Mouse (Mus musculus) B cell, adult 2 months (primary cell): ENCODE results near the gene Ercc1.

Source experiments
- DNase-seq, 2 experiments: peaks; one replicate each; pipeline ENCODE4 v3.0.0; 2022

Gene Ercc1

GRCm38 (mm10) chr7:19309884-19310641, 34.5 kb upstream of the Ercc1 start, which contains the start of gene Fosb:
Fosb (minus strand) TSS chr7:19310051.
- DNase-seq: peak; percentile 97 to 98

DNA sequence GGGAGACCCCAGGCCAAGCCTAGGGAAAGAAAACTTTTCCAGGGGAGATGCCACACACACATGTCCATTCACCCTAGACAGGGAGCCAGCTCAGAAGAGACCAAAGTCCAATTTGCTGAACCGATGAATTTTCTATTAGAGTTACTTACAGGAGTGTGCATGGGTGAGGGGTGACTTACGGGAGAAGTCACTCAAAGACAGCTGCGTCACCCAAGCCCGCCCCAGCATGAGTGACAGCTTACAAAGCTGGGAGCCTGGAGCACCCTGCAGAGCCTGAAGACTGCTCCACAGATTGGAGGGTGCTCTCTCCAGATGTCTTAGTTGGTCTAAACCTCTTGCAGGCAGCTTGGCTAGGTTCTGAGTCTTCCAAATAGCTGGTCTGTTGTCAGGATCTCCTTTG, 32.6 kb upstream of the Ercc1 start:
- no peak for DNase-seq

GRCm38 (mm10) chr7:19314033-19314432, 30.5 kb upstream of the Ercc1 start:
- DNase-seq: no peak

DNA sequence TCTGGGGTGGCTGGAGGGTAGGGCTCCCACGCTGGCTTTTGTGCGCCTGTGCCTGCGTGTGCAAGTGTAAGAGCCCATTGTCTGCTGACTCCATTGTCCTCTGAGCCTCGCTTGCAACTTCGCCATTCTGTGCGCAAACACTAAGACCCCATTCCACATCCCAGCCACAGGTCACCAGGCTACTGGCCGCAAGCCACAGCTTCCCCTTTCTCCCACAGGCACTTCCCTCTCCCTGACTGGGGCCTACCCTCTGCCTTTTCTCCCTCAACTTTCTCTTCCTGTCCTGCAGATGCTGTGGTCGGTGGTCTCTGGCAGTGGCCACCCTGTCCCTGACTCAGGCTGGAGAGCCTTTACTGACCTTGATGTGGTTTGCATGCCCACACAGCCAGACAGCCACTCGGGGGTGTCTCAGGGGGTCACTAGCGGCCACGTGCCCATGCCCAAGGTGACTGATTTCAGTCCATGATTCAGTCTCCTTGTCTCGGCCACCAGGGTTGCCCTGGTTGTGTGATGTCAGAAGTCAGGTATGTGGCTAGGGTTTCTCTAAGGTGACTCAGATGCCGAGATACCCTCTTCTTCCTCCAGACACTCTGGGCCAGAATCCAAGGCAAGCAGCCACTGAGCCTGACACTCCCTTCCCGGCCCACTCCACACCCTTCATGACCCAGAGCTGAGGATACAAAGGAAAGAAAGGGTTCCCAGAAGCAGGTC, 28.0 kb upstream of the Ercc1 start:
- peak; percentile 61 to 62 for DNase-seq

DNA sequence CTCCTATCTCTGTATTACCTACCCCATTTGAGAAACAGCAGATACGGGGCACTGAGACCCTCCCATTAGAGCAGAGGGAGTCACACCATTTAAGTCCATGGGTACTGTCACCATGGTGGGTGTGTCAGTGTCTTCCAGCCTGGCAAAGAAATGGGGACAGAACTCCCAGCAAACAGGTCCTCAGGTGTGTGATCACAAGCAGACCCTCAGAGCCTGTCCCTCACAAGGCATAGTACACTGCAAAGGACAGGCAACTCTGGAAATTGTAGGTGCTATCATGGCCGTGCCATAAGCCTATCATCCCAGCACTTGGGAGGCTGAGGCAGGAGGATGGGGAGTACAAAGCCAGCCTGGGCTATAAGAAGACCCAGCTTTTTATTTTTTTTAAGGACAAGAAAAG, 26.4 kb upstream of the Ercc1 start:
- no peak for DNase-seq

DNA sequence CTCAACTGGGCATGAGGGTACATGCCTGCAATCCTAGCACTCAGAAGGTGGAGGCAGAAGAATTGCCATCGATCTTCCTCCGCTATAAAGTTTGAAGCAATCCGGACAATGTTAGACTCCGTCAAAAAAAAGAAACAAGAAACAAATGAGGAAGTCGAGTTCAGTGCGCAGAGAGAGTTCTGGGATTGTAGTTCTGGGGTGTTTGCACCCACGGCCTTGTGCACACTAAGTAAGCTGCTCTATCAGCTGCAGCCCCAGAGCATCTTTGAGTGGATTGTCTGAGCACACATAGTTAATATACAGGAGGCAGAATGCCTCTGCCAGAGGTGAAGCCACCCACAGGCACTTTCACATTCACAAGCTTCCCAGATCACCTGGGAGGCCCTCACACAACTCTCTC, 25.9 kb upstream of the Ercc1 start:
- peak; percentile 65 to 66 for DNase-seq

DNA sequence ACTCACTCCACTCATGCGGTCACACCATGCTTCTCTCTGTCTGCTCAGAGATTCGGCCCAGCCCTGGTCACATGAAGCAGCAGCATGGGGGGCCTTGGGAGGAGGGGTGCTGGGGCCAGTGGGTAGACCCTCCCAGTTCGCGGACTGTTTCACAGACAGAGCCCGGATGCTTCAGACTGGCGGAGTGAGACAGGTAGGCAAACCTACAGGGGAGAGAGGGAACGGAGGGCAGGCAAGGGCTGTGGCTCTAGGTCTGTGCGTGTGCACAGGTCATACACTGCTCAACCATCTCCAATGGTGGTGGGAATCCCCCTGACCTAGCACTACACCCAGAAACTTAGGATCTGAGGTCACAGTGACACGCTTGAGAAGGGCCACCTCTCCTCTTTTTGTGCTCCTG, 25.1 kb upstream of the Ercc1 start:
- peak; percentile 82 to 84 for DNase-seq

DNA sequence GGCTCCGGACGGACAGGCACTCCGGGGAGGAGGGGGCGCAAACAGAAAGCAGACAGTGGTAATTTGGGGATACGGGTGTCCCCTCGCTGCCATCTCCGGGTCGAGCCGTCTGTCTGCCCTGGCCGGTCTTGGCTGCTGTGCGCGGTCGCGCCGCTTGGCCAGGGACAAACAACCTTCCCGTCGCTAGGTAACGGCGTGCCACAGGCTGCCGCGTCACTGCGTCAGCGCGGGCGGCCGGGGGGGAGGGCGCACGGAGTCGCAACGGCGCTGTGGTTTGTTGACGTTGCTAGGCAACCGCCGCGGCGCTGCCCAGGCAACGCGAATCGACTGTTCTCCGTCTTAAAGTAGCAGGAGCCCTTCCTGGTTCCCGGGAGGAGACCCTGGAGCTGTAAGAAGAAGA, 24.7 kb upstream of the Ercc1 start:
- DNase-seq: peak; percentile 98

DNA sequence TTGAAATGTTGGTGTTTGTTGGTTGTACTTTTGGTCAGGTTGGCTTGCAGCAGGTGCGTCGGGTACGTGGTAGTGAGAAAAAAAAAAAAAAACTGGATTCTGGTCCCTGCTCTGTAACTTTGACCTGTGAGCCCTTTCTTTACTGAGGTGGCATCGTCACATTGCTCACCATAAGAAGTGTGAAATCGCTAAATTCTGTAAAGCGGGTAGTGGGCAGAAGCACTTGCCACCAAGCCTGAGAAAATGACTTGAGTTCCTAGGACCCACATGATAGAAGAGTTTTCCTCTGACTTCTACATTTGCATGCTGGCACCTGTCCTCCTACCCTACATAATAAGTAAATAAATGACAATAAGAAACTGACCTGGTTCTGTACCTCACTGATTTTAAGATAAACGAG, 23.9 kb upstream of the Ercc1 start:
- peak; percentile 44 to 45 for DNase-seq

DNA sequence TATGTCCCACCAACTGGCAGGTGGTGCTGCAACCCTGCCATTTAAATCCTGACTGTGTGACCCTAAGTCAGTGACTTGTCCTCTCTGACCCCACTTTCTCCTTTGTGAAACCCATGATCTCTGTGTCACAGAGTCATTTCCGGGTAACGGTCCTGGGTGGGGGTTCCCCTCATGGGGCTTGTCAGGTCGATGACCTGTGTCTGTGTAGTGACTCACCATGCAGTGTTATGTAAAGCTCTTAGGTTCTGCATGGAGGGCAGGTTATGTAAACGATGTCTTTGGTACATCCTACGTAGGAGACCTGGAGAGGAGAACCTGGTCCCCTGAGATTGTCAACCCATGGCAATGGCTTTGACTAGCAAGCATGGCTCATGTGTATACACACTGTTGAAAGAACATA, 23.1 kb upstream of the Ercc1 start:
- peak; percentile 87 to 93 for DNase-seq

DNA sequence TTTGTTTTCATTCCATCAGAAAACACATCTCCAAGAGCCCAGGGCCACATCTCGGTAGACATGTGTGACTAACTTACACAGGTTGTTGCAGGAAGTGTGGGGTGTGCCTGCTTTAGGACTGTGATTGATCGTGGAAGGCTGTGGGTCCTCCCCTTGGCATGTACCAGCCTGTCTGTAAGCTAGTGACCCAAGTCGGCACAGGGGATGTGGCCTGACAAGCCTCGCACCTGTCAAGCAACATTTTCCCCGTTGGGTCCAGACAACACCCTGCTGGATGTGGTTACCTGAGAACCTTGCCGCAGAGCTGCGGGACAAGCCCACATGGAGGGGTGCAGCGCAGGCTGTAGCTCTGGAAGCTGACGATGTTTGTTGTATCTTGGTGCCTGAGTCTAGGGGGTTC, 22.1 kb upstream of the Ercc1 start:
- DNase-seq: peak in 1 of 2 experiments; percentile 36

GRCm38 (mm10) chr7:19324221-19324620, 20.4 kb upstream of the Ercc1 start:
- DNase-seq: no peak

DNA sequence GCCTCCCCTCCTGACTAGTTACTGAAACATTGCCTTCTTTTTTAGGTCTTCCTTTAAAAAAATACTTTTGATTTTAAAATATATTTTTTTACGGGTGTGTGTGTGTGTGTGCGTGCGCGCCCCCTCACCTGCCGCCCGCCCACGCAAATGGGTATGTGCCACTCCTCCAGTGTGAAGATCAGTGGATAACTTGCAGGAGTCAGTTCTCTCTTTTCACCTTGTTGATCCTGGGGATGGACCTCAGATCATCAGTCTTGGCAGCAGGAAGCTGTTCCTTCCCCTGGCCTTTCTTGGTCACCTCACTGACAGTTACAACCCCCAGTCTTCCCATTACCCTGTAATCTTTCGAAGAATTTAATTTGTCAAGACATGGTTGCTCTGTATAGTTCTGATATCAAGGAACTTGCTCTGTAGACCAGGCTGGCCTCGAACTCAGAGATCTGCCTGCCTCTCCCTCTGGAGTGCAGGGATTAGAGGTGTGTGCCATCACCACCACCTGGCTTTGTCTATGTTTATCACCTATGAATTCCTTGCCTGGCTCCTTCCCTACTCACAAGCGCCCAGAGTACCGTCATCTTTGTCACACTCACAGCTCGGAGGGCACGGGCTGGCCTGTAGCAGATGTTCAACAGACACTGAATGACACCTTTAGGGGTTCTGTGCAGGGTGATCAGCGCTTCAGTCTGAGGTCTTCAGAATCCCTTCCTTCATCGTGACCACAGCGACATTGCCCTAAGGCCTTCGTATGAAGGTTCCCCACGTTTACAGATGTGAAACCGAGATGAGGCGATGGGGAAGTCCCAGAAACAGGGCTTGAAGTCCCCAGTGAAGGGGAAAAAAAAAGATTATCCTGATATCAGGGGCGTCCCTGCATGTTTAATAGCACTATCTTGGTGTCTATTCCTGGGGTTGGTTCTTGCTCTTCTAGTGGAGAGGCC, 19.0 kb upstream of the Ercc1 start:
- peak; percentile 72 to 77 for DNase-seq

DNA sequence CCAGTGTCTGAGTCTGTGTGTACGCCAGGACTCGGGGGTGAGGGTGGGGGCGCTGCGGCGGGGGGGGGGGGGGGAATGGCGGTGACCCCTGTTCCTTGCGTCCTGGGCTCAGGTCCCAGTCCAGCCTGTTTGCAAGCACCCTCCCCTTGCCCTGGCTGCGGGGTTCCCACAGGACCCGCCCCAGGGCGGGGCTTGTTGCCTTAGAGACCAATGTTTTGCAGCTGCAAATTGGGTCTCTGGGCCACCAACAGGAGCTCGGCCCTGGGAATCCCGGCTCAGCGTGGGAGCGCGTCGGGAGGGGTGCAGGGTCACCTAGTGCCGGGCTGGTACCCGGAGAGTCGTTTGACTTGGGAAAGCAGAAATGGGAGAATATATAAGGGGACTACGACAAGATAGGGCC, 18.2 kb upstream of the Ercc1 start:
- peak; percentile 93 to 94 for DNase-seq

DNA sequence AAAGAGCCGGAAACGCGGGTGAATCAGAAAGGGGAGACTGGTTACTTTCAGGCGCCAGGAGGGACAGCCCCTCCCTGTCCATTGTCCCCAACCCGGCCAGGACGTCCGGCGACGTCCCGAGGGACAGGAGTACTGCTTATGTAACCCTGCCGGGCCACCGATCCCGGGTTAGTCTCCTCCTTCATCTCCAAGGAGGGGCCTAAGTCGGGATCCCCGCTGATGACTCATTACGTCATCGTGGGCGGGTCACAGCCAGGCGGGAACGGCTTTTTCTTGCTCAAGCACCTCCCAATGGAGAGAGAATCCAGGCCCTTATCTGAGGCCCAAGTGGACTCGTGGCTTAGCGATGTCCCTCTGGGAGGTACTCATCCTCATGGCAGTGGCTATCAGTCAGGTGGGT, 17.4 kb upstream of the Ercc1 start:
- peak; percentile 66 to 70 for DNase-seq

DNA sequence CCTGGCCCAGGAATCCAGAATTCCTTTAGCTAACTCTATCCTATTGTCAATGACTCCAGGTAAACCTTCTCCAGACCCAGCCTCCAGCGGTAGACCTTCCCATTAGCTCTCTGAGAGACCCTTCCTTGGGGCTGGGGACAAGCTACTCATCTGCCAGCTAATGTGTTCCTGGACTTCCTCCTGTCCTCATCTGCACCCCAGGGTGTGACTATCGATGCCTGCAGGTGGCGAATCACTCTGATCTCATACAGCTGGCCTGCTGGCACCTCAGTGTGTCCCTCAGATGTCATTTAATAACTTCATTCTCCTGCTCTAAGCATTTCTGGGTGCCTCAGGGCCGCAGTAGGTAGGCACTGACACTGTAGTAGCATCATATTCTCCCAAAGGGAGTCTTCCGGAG, 16.8 kb upstream of the Ercc1 start:
- DNase-seq: no peak

DNA sequence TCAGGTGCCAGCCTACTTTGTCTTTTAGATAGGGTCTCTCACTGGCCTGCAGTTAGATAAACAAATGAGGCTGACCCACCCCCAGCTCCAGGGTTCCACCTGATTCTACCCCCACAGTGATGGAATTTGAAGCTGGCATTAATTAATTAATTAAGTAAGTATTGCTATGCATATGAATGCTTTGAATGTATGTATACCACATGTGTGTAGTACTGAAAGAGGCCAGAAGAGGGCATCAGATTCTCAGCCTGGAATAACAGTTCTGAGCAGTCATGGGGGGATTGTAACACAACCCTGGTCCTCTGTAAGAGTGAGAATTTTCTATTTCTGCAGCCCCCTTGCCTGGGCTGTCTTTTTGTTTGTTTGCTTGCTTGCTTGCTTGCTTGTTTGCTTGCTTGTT, 16.2 kb upstream of the Ercc1 start:
- peak; percentile 60 to 66 for DNase-seq

GRCm38 (mm10) chr7:19331910-19332309, 12.7 kb upstream of the Ercc1 start:
- no peak for DNase-seq

DNA sequence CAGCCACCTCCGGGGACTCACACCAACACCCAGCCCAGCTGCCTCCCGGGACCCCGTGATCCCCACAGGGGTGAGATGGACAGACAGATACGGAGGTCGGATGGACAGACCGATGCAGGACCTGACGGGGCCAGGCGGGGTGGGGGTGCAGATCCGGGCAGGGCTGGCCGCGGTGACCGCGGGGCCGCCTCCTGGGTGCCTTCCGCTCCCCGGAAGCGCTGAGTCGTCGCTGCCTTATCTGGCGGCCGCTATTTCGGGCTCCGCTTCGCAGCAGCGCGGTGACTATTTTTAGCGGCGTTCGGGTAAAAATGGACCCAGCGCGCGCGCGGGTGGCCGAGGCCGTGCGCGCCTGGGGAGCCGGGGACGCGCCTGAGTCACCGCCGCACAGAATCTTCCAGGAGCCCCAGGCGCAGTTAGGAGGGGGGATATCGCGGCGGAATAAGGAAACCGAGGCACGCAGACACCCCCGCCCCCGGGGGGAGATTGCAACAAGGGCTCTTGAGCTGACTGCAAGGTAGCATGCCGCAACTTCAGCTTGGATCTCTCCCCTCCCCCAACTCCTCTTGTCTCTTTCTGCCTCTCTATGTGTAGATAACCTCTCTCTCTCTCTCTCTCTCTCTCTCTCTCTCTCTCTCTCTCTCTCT, 11.7 kb upstream of the Ercc1 start:
- DNase-seq: peak; percentile 86 to 88

GRCm38 (mm10) chr7:19335583-19335982, 9.0 kb upstream of the Ercc1 start:
- peak; percentile 74 to 75 for DNase-seq

DNA sequence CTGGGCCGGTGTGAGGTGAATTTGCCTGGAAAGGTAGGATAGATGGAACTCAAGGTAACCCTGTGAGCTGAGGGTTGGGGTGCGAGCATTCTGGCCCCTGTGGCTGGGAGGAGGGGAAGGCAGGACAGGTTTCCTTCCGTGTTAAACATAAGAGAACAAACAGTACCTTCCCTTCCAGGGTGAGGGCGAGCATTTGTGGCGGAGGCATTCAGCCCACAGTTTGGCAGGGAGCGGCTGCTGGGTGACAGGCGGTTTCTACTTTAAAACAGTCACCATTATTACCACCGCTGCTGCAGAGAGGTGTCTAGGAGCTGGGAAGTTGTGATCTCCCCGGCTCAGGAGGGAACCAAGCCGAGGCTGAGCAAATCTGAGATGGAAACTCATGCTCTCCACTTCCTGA, 7.5 kb upstream of the Ercc1 start:
- DNase-seq: no peak

DNA sequence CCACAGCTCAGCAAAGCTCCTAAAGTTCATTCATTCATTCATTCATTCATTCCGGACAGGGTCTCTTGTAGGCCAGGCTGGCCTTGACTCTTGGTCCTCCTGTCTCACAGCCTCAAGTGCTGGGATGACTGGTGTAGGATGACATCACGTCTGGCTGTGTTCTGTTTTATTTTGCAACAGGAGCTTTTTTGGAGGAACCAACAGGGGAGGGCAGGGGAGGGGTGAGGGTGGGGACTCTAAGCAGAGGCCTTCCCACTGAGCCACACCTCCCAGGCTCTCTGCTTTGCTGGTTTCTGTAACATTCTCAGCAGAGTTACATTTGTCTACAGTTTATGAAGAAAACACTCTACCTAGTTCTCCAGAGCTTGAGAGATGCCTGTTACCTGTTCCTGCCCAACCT, 6.5 kb upstream of the Ercc1 start:
- DNase-seq: no peak

DNA sequence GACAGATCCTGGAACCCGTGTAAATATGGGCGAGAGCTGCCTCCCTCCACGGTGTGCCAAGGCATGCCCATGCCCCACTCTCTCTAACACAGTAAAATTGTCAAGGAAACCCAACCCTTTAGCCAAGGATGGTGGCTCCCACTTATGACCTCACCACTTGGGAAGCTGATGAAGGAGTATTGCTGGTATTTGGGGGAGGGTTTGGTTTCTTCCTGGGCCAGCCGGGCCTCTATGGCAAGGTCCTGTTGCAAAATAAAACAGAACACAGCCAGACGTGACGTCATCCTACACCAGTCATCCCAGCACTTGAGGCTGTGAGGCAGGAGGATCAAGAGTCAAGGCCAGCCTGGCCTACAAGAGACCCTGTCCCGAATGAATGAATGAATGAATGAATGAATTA, 6.0 kb upstream of the Ercc1 start:
- DNase-seq: no peak
